Mouse (Mus musculus): ENCODE measurements around the gene Tpp1. TPM values are rescaled to one million over a fixed set of nuclear protein-coding genes. Genes with fewer than 3 reads are reported as not detected.

Gene Tpp1
- polyA plus RNA-seq, 2 experiments: 34.1 to 55.2 TPM

- TF ChIP-seq CTCF (IDR thresholded peaks at IDR 0.05; ENCODE audit: low read depth) (no peak), EP300 (IDR thresholded peaks at IDR 0.05; ENCODE audit: low read depth) (no peak)
- WGBS (ENCODE audit: insufficient replicate concordance): 60% methylated on average over 4 of the region's 4 CpGs
- Histone ChIP-seq H3K9ac (replicated peaks) (no peak overlapping the region), H3K9me3 (ENCODE audit: control insufficient read depth, low read length) (no peaks in the 10 kb centered on the region), H3K4me1 (replicated peaks; ENCODE audit: control insufficient read depth in 2 of 2, insufficient read depth in 2 of 2, low read length in 1 of 2) (no peaks in the 10 kb centered on the region), H3K36me3 (replicated peaks; ENCODE audit: control insufficient read depth, insufficient read depth, low read depth) (no peaks in the 10 kb centered on the region), H3K4me2 (ENCODE audit: low read depth) (no peak overlapping the region), H3K4me3 (ENCODE audit: insufficient read depth in 1 of 2, low read depth in 2 of 2, low read length in 2 of 2) (no peak overlapping the region), H3K27me3 (ENCODE audit: control insufficient read depth, insufficient read depth, low read length) (no peaks in the 10 kb centered on the region), H3K27ac (no peak overlapping the region)
- ATAC-seq (ENCODE audit: insufficient read depth) (no peak), DNase-seq (ENCODE audit: low read depth in 3 of 3, low spot score in 3 of 3) (no peak)
Observed at GRCm38 (mm10) chr7:105703816-105704215, 48.2 kb downstream of the Tpp1 start.

- Histone ChIP-seq H3K27me3 (ENCODE audit: control insufficient read depth, insufficient read depth, low read length) (no peaks in the 10 kb centered on the region), H3K4me1 (replicated peaks; ENCODE audit: control insufficient read depth in 2 of 2, insufficient read depth in 2 of 2, low read length in 1 of 2) (no peaks in the 10 kb centered on the region), H3K9ac (replicated peaks) (no peak overlapping the region), H3K9me3 (ENCODE audit: control insufficient read depth, low read length) (no peaks in the 10 kb centered on the region), H3K36me3 (replicated peaks; ENCODE audit: control insufficient read depth, insufficient read depth, low read depth) (no peaks in the 10 kb centered on the region), H3K27ac (no peak overlapping the region), H3K4me2 (ENCODE audit: low read depth) (no peak overlapping the region), H3K4me3 (ENCODE audit: insufficient read depth in 1 of 2, low read depth in 2 of 2, low read length in 2 of 2) (no peak overlapping the region)
- no peak for ATAC-seq (ENCODE audit: insufficient read depth)
- TF ChIP-seq EP300 (IDR thresholded peaks at IDR 0.05; ENCODE audit: low read depth) (no peak), CTCF (IDR thresholded peaks at IDR 0.05; ENCODE audit: low read depth) (no peak)
- WGBS (ENCODE audit: insufficient replicate concordance): 60% methylated on average over 16 of the region's 16 CpGs
- no peak for DNase-seq (ENCODE audit: low read depth in 3 of 3, low spot score in 3 of 3)
Observed at GRCm38 (mm10) chr7:105703184-105703583, 48.9 kb downstream of the Tpp1 start.

Other genes with a start within 250 kb of the Tpp1 start
- 9.3 and 11.5 TPM in 2 replicates for gene Smpd1, start 197.9 kb downstream of the Tpp1 start, polyA plus RNA-seq (2012; rRNA removed)
- gene Smpd1, start 197.9 kb downstream of the Tpp1 start, polyA plus RNA-seq (2014; fragmentation: Nextera tagmentation; extraction: Ambion mirVana): 22.3 and 25.2 TPM in 2 replicates
- gene Apbb1, start 170.6 kb downstream of the Tpp1 start, polyA plus RNA-seq (2012; rRNA removed): 2.1 and 3.0 TPM in 2 replicates
- 1.6 and 2.3 TPM in 2 replicates for gene Apbb1, start 170.6 kb downstream of the Tpp1 start, polyA plus RNA-seq (2014; fragmentation: Nextera tagmentation; extraction: Ambion mirVana)
- gene Hpx, start 152.1 kb downstream of the Tpp1 start, polyA plus RNA-seq (2012; rRNA removed): 203 and 207 TPM in 2 replicates
- gene Hpx, start 152.1 kb downstream of the Tpp1 start, polyA plus RNA-seq (2014; fragmentation: Nextera tagmentation; extraction: Ambion mirVana): 276 and 285 TPM in 2 replicates
- gene Trim3, start 118.7 kb downstream of the Tpp1 start, polyA plus RNA-seq (2012; rRNA removed): 3.8 and 4.3 TPM in 2 replicates
- 1.9 and 2.2 TPM in 2 replicates for gene Trim3, start 118.7 kb downstream of the Tpp1 start, polyA plus RNA-seq (2014; fragmentation: Nextera tagmentation; extraction: Ambion mirVana)
- gene Timm10b, start 112.2 kb downstream of the Tpp1 start, polyA plus RNA-seq (2012; rRNA removed): 47.6 and 58.7 TPM in 2 replicates
- 120 and 122 TPM in 2 replicates for gene Timm10b, start 112.2 kb downstream of the Tpp1 start, polyA plus RNA-seq (2014; fragmentation: Nextera tagmentation; extraction: Ambion mirVana)
- gene Arfip2, start 111.8 kb downstream of the Tpp1 start, polyA plus RNA-seq (2012; rRNA removed): 11.2 and 15.4 TPM in 2 replicates
- gene Arfip2, start 111.8 kb downstream of the Tpp1 start, polyA plus RNA-seq (2014; fragmentation: Nextera tagmentation; extraction: Ambion mirVana): 12.3 and 14.6 TPM in 2 replicates
- gene Gm45799, start 111.7 kb downstream of the Tpp1 start, polyA plus RNA-seq (2012; rRNA removed): 42.2 and 69.5 TPM in 2 replicates
- 24.6 and 26.1 TPM in 2 replicates for gene Gm45799, start 111.7 kb downstream of the Tpp1 start, polyA plus RNA-seq (2014; fragmentation: Nextera tagmentation; extraction: Ambion mirVana)
- gene Dnhd1, start 101.4 kb downstream of the Tpp1 start, polyA plus RNA-seq (2012; rRNA removed): 0.57 and 0.70 TPM in 2 replicates
- 0.11 and 0.14 TPM in 2 replicates for gene Dnhd1, start 101.4 kb downstream of the Tpp1 start, polyA plus RNA-seq (2014; fragmentation: Nextera tagmentation; extraction: Ambion mirVana)
- gene Ilk, start 15.6 kb downstream of the Tpp1 start, polyA plus RNA-seq (2012; rRNA removed): 56.7 and 71.1 TPM in 2 replicates
- 110 and 118 TPM in 2 replicates for gene Ilk, start 15.6 kb downstream of the Tpp1 start, polyA plus RNA-seq (2014; fragmentation: Nextera tagmentation; extraction: Ambion mirVana)
- gene Rrp8, start 14.8 kb downstream of the Tpp1 start, polyA plus RNA-seq (2012; rRNA removed): 6.5 and 7.0 TPM in 2 replicates
- gene Rrp8, start 14.8 kb downstream of the Tpp1 start, polyA plus RNA-seq (2014; fragmentation: Nextera tagmentation; extraction: Ambion mirVana): 9.2 and 13.6 TPM in 2 replicates
- gene Taf10, start 7.9 kb downstream of the Tpp1 start, polyA plus RNA-seq (2012; rRNA removed): 149 and 197 TPM in 2 replicates
- 163 and 167 TPM in 2 replicates for gene Taf10, start 7.9 kb downstream of the Tpp1 start, polyA plus RNA-seq (2014; fragmentation: Nextera tagmentation; extraction: Ambion mirVana)
- gene Dchs1, start 35.4 kb upstream of the Tpp1 start, polyA plus RNA-seq (2012; rRNA removed): 0.57 and 0.71 TPM in 2 replicates
- gene Dchs1, start 35.4 kb upstream of the Tpp1 start, polyA plus RNA-seq (2014; fragmentation: Nextera tagmentation; extraction: Ambion mirVana): 0.48 and 0.62 TPM in 2 replicates
- 36.4 and 136 TPM in 2 replicates for gene Mrpl17, start 58.9 kb upstream of the Tpp1 start, polyA plus RNA-seq (2012; rRNA removed)
- gene Mrpl17, start 58.9 kb upstream of the Tpp1 start, polyA plus RNA-seq (2014; fragmentation: Nextera tagmentation; extraction: Ambion mirVana): 216 and 222 TPM in 2 replicates
- 0.42 and 0.45 TPM in 2 replicates for gene Gm4070, start 201.7 kb upstream of the Tpp1 start, polyA plus RNA-seq (2012; rRNA removed)
- gene Gm4070, start 201.7 kb upstream of the Tpp1 start, polyA plus RNA-seq (2014; fragmentation: Nextera tagmentation; extraction: Ambion mirVana): 0.79 and 0.92 TPM in 2 replicates